Mouse (Mus musculus) inflammation-experienced regulatory T-cells, adult 6 months (primary cell): ENCODE results near the gene Mindy1. TPM values are rescaled to one million over a fixed set of nuclear protein-coding genes. Genes with fewer than 3 reads are reported as not detected.

ENCODE experiments used
- ATAC-seq: one replicate; pipeline ENCODE4 v1.8.0; 2017
- polyA plus RNA-seq, 3 experiments: library from polyadenylated mRNA; unstranded; fragments of 100-300 nt; shearing (Covaris generic); gene quantifications; one replicate each; pipeline ENCODE4 v1.2.1; 2017

Mindy1 gene
- polyA plus RNA-seq = 10 to 100 TPM; 17.8 to 18.5 (median 18.3) TPM

DNA sequence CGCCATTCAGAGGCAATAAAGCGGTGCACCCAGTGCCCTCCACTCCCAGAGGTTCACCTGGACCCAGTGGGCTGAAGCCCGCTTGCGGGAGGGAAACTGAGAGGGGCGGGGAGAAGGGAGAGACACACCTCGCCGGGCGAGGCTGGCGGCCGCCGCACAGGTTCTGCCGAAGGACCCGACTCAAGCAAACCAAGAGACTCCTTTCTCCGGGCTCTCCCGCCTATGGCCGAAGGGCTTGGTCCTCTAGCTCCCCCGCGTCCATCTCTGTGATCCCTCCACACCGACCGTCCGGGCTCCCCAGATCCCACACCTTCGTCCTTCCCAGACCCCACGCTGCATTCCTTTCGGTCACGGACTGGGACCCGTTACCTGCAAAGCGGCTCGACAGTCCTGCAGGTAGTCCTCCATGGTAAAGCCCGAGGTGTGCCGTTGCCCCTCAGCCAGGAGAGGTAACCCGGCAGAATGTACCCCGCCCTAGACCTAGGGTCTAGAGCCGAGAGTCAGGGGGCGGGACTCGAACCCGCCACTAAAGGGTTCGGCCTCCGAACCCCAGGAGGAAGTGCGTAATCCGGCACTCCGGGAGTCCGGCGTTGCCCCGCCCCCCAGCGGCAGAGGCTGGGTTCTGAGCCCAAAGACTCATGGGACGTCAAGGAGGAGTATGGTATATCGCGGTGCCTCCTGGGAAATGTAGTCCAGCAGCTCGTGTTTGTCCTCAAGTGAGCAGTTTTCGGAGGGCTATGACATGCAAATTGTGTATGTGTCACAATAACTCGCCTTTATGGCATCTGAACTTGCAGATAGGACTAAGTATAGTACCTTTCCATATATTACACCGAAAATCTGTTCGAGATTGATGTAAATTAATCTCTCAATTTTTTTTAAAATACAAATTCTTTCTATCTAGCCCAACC lies at the start of gene Mindy1, which contains the start of gene Prune1:
Gene Mindy1 (plus strand): TSS at position 130 of the 911 bp plus-strand sequence.
Gene Prune1 (minus strand): TSS at position 861 of the 911 bp plus-strand sequence.
- ATAC-seq = peak; percentile 93

GRCm38 (mm10) chr3:95232771-95233170 lies 48.4 kb upstream of the Mindy1 start:
- no peak for ATAC-seq

DNA sequence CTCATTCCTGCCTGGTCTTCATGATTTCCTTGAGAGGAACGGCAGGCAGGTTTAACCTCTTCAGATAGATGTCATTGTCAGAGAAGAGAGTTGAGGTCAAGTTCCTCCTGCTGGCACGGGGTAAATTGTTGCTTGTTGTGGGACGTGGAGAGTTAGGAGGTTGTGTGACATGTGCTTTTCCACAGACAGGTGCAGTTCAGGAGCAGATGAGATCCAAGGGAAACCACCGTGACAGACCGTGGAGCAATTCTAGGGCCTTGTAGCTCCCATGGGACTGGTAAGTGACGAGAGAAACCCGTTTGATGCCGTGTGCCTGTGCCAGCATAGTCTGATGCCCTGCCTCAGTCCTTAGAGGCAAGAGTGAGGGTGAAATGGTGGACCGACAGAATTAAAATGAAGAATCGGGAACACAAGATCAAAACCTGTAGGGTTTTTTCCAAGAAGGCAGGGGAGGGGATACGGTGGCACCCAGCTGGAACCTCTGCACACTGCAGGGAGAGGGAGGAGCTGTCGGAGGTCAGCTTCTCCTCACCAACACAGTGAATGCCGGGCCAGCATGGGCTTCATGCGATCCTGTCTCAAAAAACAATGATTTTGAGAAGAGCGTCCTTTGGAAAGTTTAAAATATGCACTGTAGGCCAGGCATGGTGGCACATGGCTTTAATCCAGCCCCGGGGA lies 47.7 kb upstream of the Mindy1 start:
- ATAC-seq = no peak

GRCm38 (mm10) chr3:95235386-95236301 lies 45.5 kb upstream of the Mindy1 start:
- no peak for ATAC-seq

GRCm38 (mm10) chr3:95237541-95238099 lies 43.5 kb upstream of the Mindy1 start:
- no peak for ATAC-seq

DNA sequence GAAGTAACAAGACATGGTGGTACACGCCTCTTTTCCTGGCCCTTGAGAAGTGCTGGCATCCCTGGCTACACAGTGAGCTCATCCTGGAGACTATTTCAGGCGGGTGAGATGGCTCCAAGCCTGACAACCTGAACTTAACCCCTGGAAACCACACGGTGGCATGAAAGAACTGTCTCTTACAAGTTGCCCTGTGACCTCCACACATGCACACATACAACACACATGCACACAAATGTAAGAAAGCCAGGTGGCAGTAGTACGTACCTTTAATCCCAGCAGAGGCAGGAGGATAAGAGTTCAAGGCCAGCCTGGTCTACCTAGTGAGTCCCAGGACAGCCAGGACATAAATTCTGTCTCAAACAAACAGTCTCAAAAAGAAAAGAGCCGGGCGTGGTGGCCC lies 42.1 kb upstream of the Mindy1 start:
- ATAC-seq = peak; percentile 43

DNA sequence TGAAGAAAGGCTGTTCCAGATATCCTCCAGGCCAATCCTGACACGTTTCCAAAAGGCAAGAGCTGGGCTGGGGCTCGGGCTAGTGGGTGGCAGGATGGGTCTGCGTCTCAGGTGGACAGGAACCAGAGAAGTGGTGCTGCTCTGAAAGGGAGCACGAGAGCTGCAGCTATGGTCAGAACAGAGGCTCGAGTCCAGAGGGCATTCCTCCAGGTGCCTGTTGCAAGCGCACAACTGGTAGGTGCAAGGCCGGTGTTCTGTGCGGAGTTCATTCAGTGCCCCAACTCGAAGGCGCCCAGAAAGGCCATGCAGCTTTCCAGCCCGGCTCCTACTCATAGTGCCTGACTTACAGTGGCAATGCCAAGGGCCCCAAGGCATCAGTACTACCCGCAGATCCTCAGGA lies 41.2 kb upstream of the Mindy1 start:
- no peak for ATAC-seq

- ATAC-seq = no peak
These were observed 40.2 kb upstream of the Mindy1 start for GRCm38 (mm10) chr3:95240900-95241299.

- ATAC-seq = no peak
These were observed 39.6 kb upstream of the Mindy1 start, which contains the start of gene Gm128 for GRCm38 (mm10) chr3:95241498-95241897. Gm128 (minus strand) TSS chr3:95241598.

DNA sequence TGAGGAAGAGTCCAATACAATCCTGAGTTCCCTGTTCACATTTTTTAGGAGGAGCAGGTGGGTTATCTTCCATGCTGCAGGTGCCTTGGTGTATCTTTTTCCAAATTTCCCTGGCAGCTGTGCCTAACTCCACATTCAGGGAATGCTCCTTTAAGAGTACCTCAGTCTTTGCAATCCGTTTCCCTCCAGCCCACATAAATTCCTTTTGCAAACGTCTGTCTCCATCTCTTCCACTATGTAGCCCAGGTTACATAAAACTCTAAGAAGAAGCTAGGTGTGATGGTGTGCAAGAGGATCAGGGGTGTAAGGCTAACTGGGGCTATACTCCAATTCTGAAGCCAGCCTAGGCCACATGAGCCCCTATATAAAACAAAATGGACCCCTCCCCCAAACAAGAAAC lies 38.1 kb upstream of the Mindy1 start:
- ATAC-seq = no peak

- no peak for ATAC-seq
These were observed 34.5 kb upstream of the Mindy1 start for GRCm38 (mm10) chr3:95246465-95247231.

- ATAC-seq = no peak
These were observed 33.3 kb upstream of the Mindy1 start for GRCm38 (mm10) chr3:95247660-95248336.

DNA sequence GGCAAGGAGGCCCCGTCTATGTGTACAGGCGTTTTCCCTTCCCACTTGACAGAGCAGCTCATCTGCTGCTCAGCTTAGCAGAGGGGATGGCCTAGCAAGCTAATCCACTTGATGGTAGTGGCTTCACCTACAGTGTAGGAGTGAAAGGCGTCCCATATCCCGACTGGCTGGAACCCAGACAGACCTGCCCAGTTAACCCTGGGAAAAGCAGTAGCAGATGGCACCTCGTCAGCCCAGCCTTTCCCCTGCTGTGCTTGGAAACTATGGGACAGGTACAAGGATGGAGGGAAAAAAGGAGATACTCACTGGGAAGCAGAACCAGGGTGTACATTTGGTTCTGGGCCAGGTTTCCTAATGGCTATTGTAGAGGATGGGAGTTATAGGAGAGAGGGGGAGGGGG lies 30.8 kb upstream of the Mindy1 start:
- no peak for ATAC-seq

- ATAC-seq = no peak
These were observed 30.2 kb upstream of the Mindy1 start, which contains the start of gene Bnipl for GRCm38 (mm10) chr3:95250783-95251424. Bnipl (minus strand) TSS chr3:95251193.

DNA sequence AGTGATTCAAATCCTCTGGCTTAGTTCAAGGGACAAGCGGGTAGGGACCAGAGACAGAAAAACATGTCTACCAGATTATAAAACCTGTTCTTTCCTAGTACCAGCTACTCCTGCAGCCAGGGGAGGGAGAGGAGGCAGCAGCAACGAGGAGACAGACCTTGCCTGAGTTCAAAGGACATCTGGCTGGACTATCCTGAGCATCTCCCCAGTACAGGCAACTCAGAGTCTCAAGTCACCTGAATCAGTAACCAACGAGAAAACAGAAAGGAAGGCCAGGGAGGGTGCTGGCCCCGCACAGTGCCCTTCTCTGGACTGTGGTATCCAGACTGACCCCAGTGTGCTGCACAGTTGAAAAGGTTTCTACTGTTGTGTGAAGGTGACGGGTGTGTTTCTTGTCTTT lies 24.2 kb upstream of the Mindy1 start:
- ATAC-seq = no peak

DNA sequence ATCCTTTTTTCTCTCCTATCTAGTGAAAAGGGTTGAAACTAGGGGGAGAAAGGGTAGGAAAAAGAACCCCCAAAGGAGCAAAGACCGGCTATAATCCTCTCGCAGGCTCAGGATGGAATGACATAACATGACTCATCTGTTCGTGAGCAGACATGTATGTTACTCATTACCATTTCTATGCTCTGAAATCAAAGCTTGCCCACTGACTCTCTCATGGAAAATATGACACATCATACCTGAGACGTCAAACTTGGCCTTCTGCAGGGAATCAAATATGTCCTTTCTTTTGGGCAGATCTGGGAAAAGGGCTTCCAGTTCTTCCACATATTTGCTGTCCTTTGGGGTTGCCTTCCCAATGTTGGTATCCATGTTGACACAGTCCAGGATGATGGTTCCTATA lies 19.2 kb upstream of the Mindy1 start:
- ATAC-seq = no peak

DNA sequence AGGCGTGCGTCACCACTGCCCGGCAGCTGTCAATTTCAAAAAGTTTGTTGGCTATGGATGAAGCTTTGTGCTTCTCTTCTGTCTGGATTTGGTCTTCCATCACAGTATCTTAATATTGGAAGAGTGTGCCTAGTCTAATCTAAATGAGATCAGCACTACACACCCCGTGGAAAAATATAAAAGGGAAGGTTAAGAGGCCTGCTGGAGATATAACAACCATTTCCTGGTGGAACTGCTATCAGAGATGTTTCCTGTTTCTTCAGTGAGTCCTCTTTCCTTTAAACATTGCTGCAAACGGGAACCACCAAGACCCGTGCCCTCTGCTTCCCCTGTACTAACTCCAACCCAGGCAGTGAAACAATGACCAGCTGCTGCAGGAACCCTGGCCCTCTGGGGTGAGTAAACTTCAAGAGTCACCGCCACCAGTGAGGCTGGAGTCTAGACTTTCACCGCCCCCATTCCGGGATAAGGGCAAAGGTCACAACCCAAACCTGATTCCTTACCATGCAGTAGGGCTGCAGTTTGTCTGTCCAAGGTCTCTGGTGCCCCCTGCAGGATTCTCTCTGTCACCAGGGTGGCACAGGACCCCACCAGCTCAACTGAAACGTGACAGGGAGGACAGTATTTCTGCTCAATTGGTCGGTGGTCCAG lies 17.9 kb upstream of the Mindy1 start:
- ATAC-seq = peak; percentile 78

- no peak for ATAC-seq
These were observed 16.4 kb upstream of the Mindy1 start for GRCm38 (mm10) chr3:95264724-95265123.

GRCm38 (mm10) chr3:95266052-95266451 lies 15.1 kb upstream of the Mindy1 start:
- no peak for ATAC-seq

DNA sequence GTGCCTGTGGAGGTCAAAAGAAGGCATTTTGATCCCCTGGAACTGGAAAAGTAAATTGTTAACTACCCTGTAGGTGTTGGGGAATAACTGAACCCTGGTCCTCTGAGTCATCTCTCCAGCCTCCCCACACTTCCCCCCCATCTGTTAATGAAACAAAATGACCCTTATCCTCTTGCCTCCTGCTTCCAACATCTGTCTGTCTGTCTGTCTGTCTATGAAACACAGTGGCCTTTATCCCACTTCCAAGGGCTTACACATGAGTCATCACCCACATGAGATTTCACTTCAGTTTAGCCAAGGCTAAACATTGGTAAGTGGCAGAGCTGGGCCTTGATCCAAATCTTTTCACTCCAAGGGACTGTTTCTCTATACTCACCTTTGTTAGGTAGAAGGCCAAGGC lies 13.3 kb upstream of the Mindy1 start:
- ATAC-seq = no peak
